9 mouse cellular contexts compared by ENCODE assay signal in genomic region chr4:107829675-107830074, GRCm38 (mm10). TPM values are rescaled to one million over a fixed set of nuclear protein-coding genes. Genes with fewer than 3 reads are reported as not detected.
DNase-seq lines count a peak whose midpoint lies in the region; ATAC-seq lines count a peak whose summit lies in the region.
"Had no signal": no experiment of that assay in that cellular context is flagged by ENCODE, and none has a peak within 500 bp of the region (broad histone marks: within the 10 kb centered on the region; RNA-seq: fewer than 3 reads in every experiment).

No protein-coding gene starts in this region.

- no peak overlapping the region for H3K9ac ChIP-seq in embryonic facial prominence, embryonic 14.5 days (ENCODE audit: low read depth, low read length)
- H3K9ac ChIP-seq in hindbrain, embryonic 16.5 days (ENCODE audit: low read depth, low read length) = peak overlapping the region; percentile 32
- H3K9ac ChIP-seq in neural tube, embryonic 13.5 days = peak overlapping the region; percentile 35; the same call in 1 of the 2 replicates
- H3K9ac ChIP-seq in intestine, embryonic 16.5 days (ENCODE audit: low read depth, low read length) = no peak overlapping the region
- H3K9ac ChIP-seq: liver, postnatal 0 days had no signal

- no peaks in the 10 kb centered on the region for H3K27me3 ChIP-seq in embryonic facial prominence, embryonic 14.5 days (replicated peaks; ENCODE audit: control insufficient read depth, insufficient read depth, low read length)
- no peaks in the 10 kb centered on the region for H3K27me3 ChIP-seq in hindbrain, embryonic 16.5 days (replicated peaks; ENCODE audit: control insufficient read depth, insufficient read depth, low read length)
- no peaks in the 10 kb centered on the region for H3K27me3 ChIP-seq in neural tube, embryonic 13.5 days
- H3K27me3 ChIP-seq in intestine, embryonic 16.5 days (replicated peaks; ENCODE audit: control insufficient read depth, insufficient read depth, low read length) = no peaks in the 10 kb centered on the region

- WGBS in embryonic facial prominence, embryonic 14.5 days = 48% methylated on average over 2 of the region's 2 CpGs
- WGBS in hindbrain, embryonic 16.5 days = 22% methylated on average over 2 of the region's 2 CpGs
- 22% methylated on average over 2 of the region's 2 CpGs for WGBS in neural tube, embryonic 13.5 days
- 43% methylated on average over 2 of the region's 2 CpGs for WGBS in intestine, embryonic 16.5 days

- no peak for ATAC-seq in embryonic facial prominence, embryonic 14.5 days (ENCODE audit: low read depth)
- no peak for ATAC-seq in hindbrain, embryonic 16.5 days
- no peak for ATAC-seq in neural tube, embryonic 13.5 days (ENCODE audit: low read depth)
- no peak for ATAC-seq in intestine, embryonic 16.5 days
- ATAC-seq: liver, postnatal 0 days had no signal

- no peak overlapping the region for H3K4me2 ChIP-seq in embryonic facial prominence, embryonic 14.5 days (ENCODE audit: low read depth, low read length)
- H3K4me2 ChIP-seq in hindbrain, embryonic 16.5 days (ENCODE audit: low read length) = no peak overlapping the region
- H3K4me2 ChIP-seq in neural tube, embryonic 13.5 days = peak overlapping the region; percentile 0; the same call in 1 of the 2 replicates
- H3K4me2 ChIP-seq in intestine, embryonic 16.5 days (ENCODE audit: low read depth, low read length) = no peak overlapping the region

- H3K4me1 ChIP-seq in embryonic facial prominence, embryonic 14.5 days (ENCODE audit: control insufficient read depth, insufficient read depth, low read length) = peaks cover 21% of the 10 kb centered on the region
- H3K4me1 ChIP-seq in hindbrain, embryonic 16.5 days (ENCODE audit: control insufficient read depth, insufficient read depth, low read depth, low read length) = peaks cover 87% of the 10 kb centered on the region
- peaks cover 100% of the 10 kb centered on the region for H3K4me1 ChIP-seq in neural tube, embryonic 13.5 days (replicated peaks)
- H3K4me1 ChIP-seq in intestine, embryonic 16.5 days (ENCODE audit: control insufficient read depth, insufficient read depth, low read length) = peaks cover 5% of the 10 kb centered on the region; the same call in 1 of the 2 replicates

- H3K4me3 ChIP-seq in embryonic facial prominence, embryonic 14.5 days (ENCODE audit: low read depth, low read length) = no peak overlapping the region
- no peak overlapping the region for H3K4me3 ChIP-seq in hindbrain, embryonic 16.5 days (ENCODE audit: low read length)
- H3K4me3 ChIP-seq in neural tube, embryonic 13.5 days = no peak overlapping the region
- no peak overlapping the region for H3K4me3 ChIP-seq in intestine, embryonic 16.5 days (ENCODE audit: low read length)

- DNase-seq in cerebellum, postnatal 25 days = peak; percentile 61 to 63
- DNase-seq in cerebellum, adult 11 months = no peak
- peak; percentile 36 for DNase-seq in embryonic facial prominence, embryonic 14.5 days (ENCODE audit: low spot score)
- DNase-seq in kidney, postnatal 36 days = no peak
- no peak for DNase-seq in ovary, adult 18-20 months (ENCODE audit: low spot score)
- DNase-seq: liver, postnatal 0 days had no signal

- no peak overlapping the region; the same call in 1 of the 2 replicates for H3K27ac ChIP-seq in embryonic facial prominence, embryonic 14.5 days (replicated peaks; ENCODE audit: low read depth, low read length)
- peak overlapping the region; percentile 62 for H3K27ac ChIP-seq in hindbrain, embryonic 16.5 days (ENCODE audit: low read depth, low read length)
- peak overlapping the region; percentile 81 for H3K27ac ChIP-seq in neural tube, embryonic 13.5 days (replicated peaks)
- no peak overlapping the region for H3K27ac ChIP-seq in intestine, embryonic 16.5 days (ENCODE audit: low read length)

- H3K9me3 ChIP-seq in embryonic facial prominence, embryonic 14.5 days (ENCODE audit: control insufficient read depth, low read length) = no peaks in the 10 kb centered on the region
- H3K9me3 ChIP-seq in hindbrain, embryonic 16.5 days (ENCODE audit: control insufficient read depth, low read length) = no peaks in the 10 kb centered on the region
- H3K9me3 ChIP-seq in neural tube, embryonic 13.5 days = no peaks in the 10 kb centered on the region
- no peaks in the 10 kb centered on the region for H3K9me3 ChIP-seq in intestine, embryonic 16.5 days (ENCODE audit: control insufficient read depth, low read length)

- no peaks in the 10 kb centered on the region for H3K36me3 ChIP-seq in embryonic facial prominence, embryonic 14.5 days (ENCODE audit: control insufficient read depth, insufficient read depth, low read length)
- no peaks in the 10 kb centered on the region for H3K36me3 ChIP-seq in hindbrain, embryonic 16.5 days (ENCODE audit: control insufficient read depth, insufficient read depth, low read length)
- H3K36me3 ChIP-seq in neural tube, embryonic 13.5 days = 0 out of 2 replicates have a peak, but pooled peaks cover 5% of the 10 kb centered on the region
- H3K36me3 ChIP-seq in intestine, embryonic 16.5 days (ENCODE audit: control insufficient read depth, insufficient read depth, low read length) = no peaks in the 10 kb centered on the region

RNA-seq across cellular contexts. Expression of gene Lrp8, which starts 27.6 kb away (rescaled TPM):
- 4.0 and 4.1 TPM in 2 replicates for polyA plus RNA-seq in embryonic facial prominence, embryonic 14.5 days (2014; fragmentation: Nextera tagmentation; extraction: Ambion mirVana)
- polyA plus RNA-seq in hindbrain, embryonic 16.5 days (2015; fragmentation: Nextera tagmentation; extraction: Ambion mirVana) = 23.8 and 34.7 TPM in 2 replicates
- polyA plus RNA-seq in neural tube, embryonic 13.5 days (2015; fragmentation: Nextera tagmentation; extraction: Ambion mirVana) = 51.2 and 54.3 TPM in 2 replicates
- 0.82 and 0.99 TPM in 2 replicates for polyA plus RNA-seq in intestine, embryonic 16.5 days (2015; fragmentation: Nextera tagmentation; extraction: Ambion mirVana)

RNA-seq across cellular contexts. Expression of gene Magoh, which starts 49.9 kb away (rescaled TPM):
- 171 and 176 TPM in 2 replicates for polyA plus RNA-seq in embryonic facial prominence, embryonic 14.5 days (2014; fragmentation: Nextera tagmentation; extraction: Ambion mirVana)
- 87.7 and 88.8 TPM in 2 replicates for polyA plus RNA-seq in hindbrain, embryonic 16.5 days (2015; fragmentation: Nextera tagmentation; extraction: Ambion mirVana)
- 146 and 149 TPM in 2 replicates for polyA plus RNA-seq in neural tube, embryonic 13.5 days (2015; fragmentation: Nextera tagmentation; extraction: Ambion mirVana)
- 132 and 139 TPM in 2 replicates for polyA plus RNA-seq in intestine, embryonic 16.5 days (2015; fragmentation: Nextera tagmentation; extraction: Ambion mirVana)

RNA-seq across cellular contexts. Expression of gene 0610037L13Rik, which starts 59.9 kb away (rescaled TPM):
- polyA plus RNA-seq in embryonic facial prominence, embryonic 14.5 days (2014; fragmentation: Nextera tagmentation; extraction: Ambion mirVana) = 158 and 164 TPM in 2 replicates
- polyA plus RNA-seq in hindbrain, embryonic 16.5 days (2015; fragmentation: Nextera tagmentation; extraction: Ambion mirVana) = 95.5 and 98.6 TPM in 2 replicates
- 99.1 and 99.6 TPM in 2 replicates for polyA plus RNA-seq in neural tube, embryonic 13.5 days (2015; fragmentation: Nextera tagmentation; extraction: Ambion mirVana)
- polyA plus RNA-seq in intestine, embryonic 16.5 days (2015; fragmentation: Nextera tagmentation; extraction: Ambion mirVana) = 87.7 and 93.8 TPM in 2 replicates

Comparison
In these comparisons a context has a peak if more than half of its experiments do, and no peak if none do; other contexts are left out.
1. DNase-seq: peak in cerebellum, postnatal 25 days (2 of 2) and embryonic facial prominence, embryonic 14.5 days (single experiment); none in cerebellum, adult 11 months (single experiment), kidney, postnatal 36 days (0 of 2) and ovary, adult 18-20 months (single experiment).
2. H3K27ac ChIP-seq: peak in hindbrain, embryonic 16.5 days (single experiment) and neural tube, embryonic 13.5 days (single experiment); none in embryonic facial prominence, embryonic 14.5 days (single experiment) and intestine, embryonic 16.5 days (single experiment).
3. H3K9ac ChIP-seq: peak in hindbrain, embryonic 16.5 days (single experiment) and neural tube, embryonic 13.5 days (single experiment); none in embryonic facial prominence, embryonic 14.5 days (single experiment) and intestine, embryonic 16.5 days (single experiment).